Mouse (Mus musculus): ENCODE data around the gene Med11. TPM values are rescaled to one million over a fixed set of nuclear protein-coding genes. Genes with fewer than 3 reads are reported as not detected.

Med11 gene
- polyA plus RNA-seq (2015; fragmentation: Nextera tagmentation; extraction: Ambion mirVana), result 20.4 and 26.3 TPM in 2 replicates

GRCm38 (mm10) chr11:70451797-70452498 lies at the start of gene Med11:
Med11 (plus strand) TSS chr11:70451919.

GRCm38 (mm10) chr11:70409594-70410296 lies 42.0 kb upstream of the Med11 start, which contains the start of gene Pelp1:
Pelp1 (minus strand) TSS chr11:70410031.

GRCm38 (mm10) chr11:70432048-70432894 lies 19.4 kb upstream of the Med11 start, which contains the start of gene Arrb2:
Arrb2 (plus strand) TSS chr11:70432635.

GRCm38 (mm10) chr11:70458688-70459600 lies 7.2 kb downstream of the Med11 start, which contains the start of gene Zmynd15:
Zmynd15 (plus strand) TSS chr11:70459433.

GRCm38 (mm10) chr11:70459601-70460101 lies 7.9 kb downstream of the Med11 start, which contains the start of gene Cxcl16:
Cxcl16 (minus strand) TSS chr11:70459984.

Other genes with a start within 250 kb of the Med11 start
- gene Slc16a11, start 239.2 kb upstream of the Med11 start, polyA plus RNA-seq (2015; fragmentation: Nextera tagmentation; extraction: Ambion mirVana), result 0.28 and 0.64 TPM in 2 replicates
- gene Slc16a13, start 230.9 kb upstream of the Med11 start, polyA plus RNA-seq (2015; fragmentation: Nextera tagmentation; extraction: Ambion mirVana), result 3.0 and 3.3 TPM in 2 replicates
- 5.9 and 8.2 TPM in 2 replicates for gene Bcl6b, start 222.1 kb upstream of the Med11 start, polyA plus RNA-seq (2015; fragmentation: Nextera tagmentation; extraction: Ambion mirVana)
- 107 and 113 TPM in 2 replicates for gene 0610010K14Rik, start 214.0 kb upstream of the Med11 start, polyA plus RNA-seq (2015; fragmentation: Nextera tagmentation; extraction: Ambion mirVana)
- gene Gm21988, start 212.1 kb upstream of the Med11 start, polyA plus RNA-seq (2015; fragmentation: Nextera tagmentation; extraction: Ambion mirVana), result 6.9 and 7.8 TPM in 2 replicates
- gene Rnasek, start 212.1 kb upstream of the Med11 start, polyA plus RNA-seq (2015; fragmentation: Nextera tagmentation; extraction: Ambion mirVana), result 211 and 216 TPM in 2 replicates
- 10.6 and 11.9 TPM in 2 replicates for gene Alox12, start 196.6 kb upstream of the Med11 start, polyA plus RNA-seq (2015; fragmentation: Nextera tagmentation; extraction: Ambion mirVana)
- 0.15 and 0.30 TPM in 2 replicates for gene Alox12e, start 129.3 kb upstream of the Med11 start, polyA plus RNA-seq (2015; fragmentation: Nextera tagmentation; extraction: Ambion mirVana)
- 0.78 and 1.0 TPM in 2 replicates for gene Alox15, start 99.9 kb upstream of the Med11 start, polyA plus RNA-seq (2015; fragmentation: Nextera tagmentation; extraction: Ambion mirVana)
- gene Pelp1, start 41.9 kb upstream of the Med11 start, polyA plus RNA-seq (2015; fragmentation: Nextera tagmentation; extraction: Ambion mirVana), result 14.0 and 14.6 TPM in 2 replicates
- 26.4 and 33.6 TPM in 2 replicates for gene Arrb2, start 19.3 kb upstream of the Med11 start, polyA plus RNA-seq (2015; fragmentation: Nextera tagmentation; extraction: Ambion mirVana)
- gene Zmynd15, start 7.5 kb downstream of the Med11 start, polyA plus RNA-seq (2015; fragmentation: Nextera tagmentation; extraction: Ambion mirVana), result 0.26 and 0.38 TPM in 2 replicates
- 3.3 and 3.7 TPM in 2 replicates for gene Cxcl16, start 8.1 kb downstream of the Med11 start, polyA plus RNA-seq (2015; fragmentation: Nextera tagmentation; extraction: Ambion mirVana)
- gene Tm4sf5, start 53.3 kb downstream of the Med11 start, polyA plus RNA-seq (2015; fragmentation: Nextera tagmentation; extraction: Ambion mirVana), result 6.7 and 7.8 TPM in 2 replicates
- 0.25 and 0.34 TPM in 2 replicates for gene Vmo1, start 62.7 kb downstream of the Med11 start, polyA plus RNA-seq (2015; fragmentation: Nextera tagmentation; extraction: Ambion mirVana)
- 0.24 and 0.28 TPM in 2 replicates for gene Gltpd2, start 67.3 kb downstream of the Med11 start, polyA plus RNA-seq (2015; fragmentation: Nextera tagmentation; extraction: Ambion mirVana)
- 345 and 353 TPM in 2 replicates for gene Psmb6, start 73.4 kb downstream of the Med11 start, polyA plus RNA-seq (2015; fragmentation: Nextera tagmentation; extraction: Ambion mirVana)
- not detected in 2 replicates for gene Gm40193, start 81.0 kb downstream of the Med11 start, polyA plus RNA-seq (2015; fragmentation: Nextera tagmentation; extraction: Ambion mirVana)
- gene Pld2, start 88.1 kb downstream of the Med11 start, polyA plus RNA-seq (2015; fragmentation: Nextera tagmentation; extraction: Ambion mirVana), result 2.2 and 3.2 TPM in 2 replicates
- 2.9 and 3.9 TPM in 2 replicates for gene Mink1, start 111.0 kb downstream of the Med11 start, polyA plus RNA-seq (2015; fragmentation: Nextera tagmentation; extraction: Ambion mirVana)
- gene 4930544D05Rik, start 163.9 kb downstream of the Med11 start, polyA plus RNA-seq (2015; fragmentation: Nextera tagmentation; extraction: Ambion mirVana), result not detected in 2 replicates
- 0.11 TPM in 1 of 2 replicates, not detected in the other for gene Chrne, start 167.3 kb downstream of the Med11 start, polyA plus RNA-seq (2015; fragmentation: Nextera tagmentation; extraction: Ambion mirVana)
- 1.7 and 2.1 TPM in 2 replicates for gene Gp1ba, start 187.2 kb downstream of the Med11 start, polyA plus RNA-seq (2015; fragmentation: Nextera tagmentation; extraction: Ambion mirVana)
- gene Rnf167, start 195.3 kb downstream of the Med11 start, polyA plus RNA-seq (2015; fragmentation: Nextera tagmentation; extraction: Ambion mirVana), result 104 and 120 TPM in 2 replicates
- 67.1 and 73.0 TPM in 2 replicates for gene Slc25a11, start 195.6 kb downstream of the Med11 start, polyA plus RNA-seq (2015; fragmentation: Nextera tagmentation; extraction: Ambion mirVana)
- gene Pfn1, start 202.7 kb downstream of the Med11 start, polyA plus RNA-seq (2015; fragmentation: Nextera tagmentation; extraction: Ambion mirVana), result 1,259 and 1,332 TPM in 2 replicates
- gene Eno3, start 205.3 kb downstream of the Med11 start, polyA plus RNA-seq (2015; fragmentation: Nextera tagmentation; extraction: Ambion mirVana), result 5.8 and 7.9 TPM in 2 replicates
- gene Spag7, start 217.5 kb downstream of the Med11 start, polyA plus RNA-seq (2015; fragmentation: Nextera tagmentation; extraction: Ambion mirVana), result 56.2 and 64.6 TPM in 2 replicates
- 5.4 and 6.6 TPM in 2 replicates for gene Camta2, start 236.2 kb downstream of the Med11 start, polyA plus RNA-seq (2015; fragmentation: Nextera tagmentation; extraction: Ambion mirVana)
- 0.68 and 0.70 TPM in 2 replicates for gene Inca1, start 248.2 kb downstream of the Med11 start, polyA plus RNA-seq (2015; fragmentation: Nextera tagmentation; extraction: Ambion mirVana)
- gene Kif1c, start 248.6 kb downstream of the Med11 start, polyA plus RNA-seq (2015; fragmentation: Nextera tagmentation; extraction: Ambion mirVana), result 1.3 and 1.6 TPM in 2 replicates